Mouse (Mus musculus): ENCODE results near the gene Capzb. TPM values are rescaled to one million over a fixed set of nuclear protein-coding genes. Genes with fewer than 3 reads are reported as not detected.
A peak's percentile ranks its signal among the peaks of the same experiment; 100 is the strongest.

The Capzb gene
- total RNA-seq, 2 experiments from 2014 or later = 35.6 to 94.3 TPM

- no peak for ATAC-seq (replicated peaks; ENCODE audit: low FRiP score, poor library complexity, severe bottlenecking)
Observed at GRCm38 (mm10) chr4:139256708-139257107, 64.0 kb downstream of the Capzb start.

- no peak for ATAC-seq (replicated peaks; ENCODE audit: low FRiP score, poor library complexity, severe bottlenecking)
Observed at GRCm38 (mm10) chr4:139258621-139259301, 66.1 kb downstream of the Capzb start.

DNA sequence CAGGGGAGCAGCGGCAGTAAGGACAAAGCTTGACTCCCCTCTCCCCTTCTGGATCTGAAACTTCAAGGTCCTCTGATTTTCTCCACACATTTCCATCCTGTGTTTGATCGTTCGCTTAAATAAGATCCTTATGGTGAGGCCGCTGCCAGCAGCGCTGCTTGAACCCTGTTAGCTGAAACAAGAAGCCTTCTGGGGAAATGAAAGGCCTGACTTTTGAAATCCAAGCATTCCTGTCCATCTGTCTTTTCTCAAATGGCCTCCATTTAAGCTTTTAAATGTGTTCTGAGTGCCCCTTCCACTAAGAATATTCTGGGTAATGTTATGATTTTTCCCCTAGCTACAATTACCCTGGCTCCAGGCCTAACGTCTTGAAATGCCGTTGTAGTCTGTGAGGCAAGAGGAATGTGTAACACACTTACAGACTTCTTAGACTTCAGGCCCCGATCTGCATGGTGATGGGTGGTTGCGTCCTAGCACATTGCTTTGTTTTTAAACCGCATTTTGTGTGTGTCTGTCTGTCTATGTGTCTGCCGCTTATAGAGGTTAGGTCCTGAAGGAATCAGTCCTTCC is 66.7 kb downstream of the Capzb start:
- no peak for ATAC-seq (replicated peaks; ENCODE audit: low FRiP score, poor library complexity, severe bottlenecking)

- ATAC-seq (replicated peaks; ENCODE audit: low FRiP score, poor library complexity, severe bottlenecking) = no peak
Observed at GRCm38 (mm10) chr4:139262981-139263380, 70.3 kb downstream of the Capzb start.

- no peak for ATAC-seq (replicated peaks; ENCODE audit: low FRiP score, poor library complexity, severe bottlenecking)
Observed at GRCm38 (mm10) chr4:139265783-139266499, 73.2 kb downstream of the Capzb start.

DNA sequence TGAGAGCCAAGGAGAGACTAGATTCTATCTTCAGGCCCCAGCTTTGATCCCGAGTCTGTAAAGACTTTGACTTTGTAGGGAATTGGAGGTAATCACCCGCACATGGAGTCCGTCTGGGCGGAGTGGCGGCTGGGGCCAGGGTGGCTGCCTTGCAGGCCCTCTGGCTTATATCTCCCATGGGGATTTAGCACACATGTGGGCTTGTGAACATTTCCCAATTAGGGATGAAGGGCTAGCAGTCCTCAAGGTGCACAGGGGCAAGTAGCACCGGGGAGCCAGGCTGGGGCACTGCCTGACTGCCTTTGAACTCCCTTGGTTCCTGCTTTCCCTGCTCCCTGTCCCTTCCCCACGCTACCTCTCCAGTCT is 73.8 kb downstream of the Capzb start:
- ATAC-seq (replicated peaks; ENCODE audit: low FRiP score, poor library complexity, severe bottlenecking) = no peak

- ATAC-seq (replicated peaks; ENCODE audit: low FRiP score, poor library complexity, severe bottlenecking) = no peak
Observed at GRCm38 (mm10) chr4:139267335-139267734, 74.6 kb downstream of the Capzb start.

- ATAC-seq (replicated peaks; ENCODE audit: low FRiP score, poor library complexity, severe bottlenecking) = no peak
Observed at GRCm38 (mm10) chr4:139268242-139268641, 75.5 kb downstream of the Capzb start.

DNA sequence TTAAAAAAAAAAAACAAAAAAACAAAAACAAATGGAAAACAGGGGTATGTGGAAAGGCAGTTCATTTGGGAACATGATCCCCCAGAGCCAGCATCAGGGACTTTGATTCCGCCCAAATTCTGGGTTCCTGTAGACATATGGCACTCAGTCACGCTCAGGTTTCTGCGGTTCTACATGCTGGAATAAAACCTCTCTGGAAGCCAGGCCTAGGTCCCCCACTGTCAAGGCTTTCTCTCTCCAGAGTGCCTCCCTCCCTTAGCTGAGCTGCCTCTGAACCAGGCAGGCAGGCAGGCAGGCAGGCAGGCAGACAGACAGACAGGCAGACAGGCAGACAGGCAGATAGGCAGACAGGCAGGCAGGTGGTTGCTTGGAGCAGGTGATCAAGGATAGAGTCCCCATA is 77.5 kb downstream of the Capzb start:
- ATAC-seq (replicated peaks; ENCODE audit: low FRiP score, poor library complexity, severe bottlenecking) = no peak

DNA sequence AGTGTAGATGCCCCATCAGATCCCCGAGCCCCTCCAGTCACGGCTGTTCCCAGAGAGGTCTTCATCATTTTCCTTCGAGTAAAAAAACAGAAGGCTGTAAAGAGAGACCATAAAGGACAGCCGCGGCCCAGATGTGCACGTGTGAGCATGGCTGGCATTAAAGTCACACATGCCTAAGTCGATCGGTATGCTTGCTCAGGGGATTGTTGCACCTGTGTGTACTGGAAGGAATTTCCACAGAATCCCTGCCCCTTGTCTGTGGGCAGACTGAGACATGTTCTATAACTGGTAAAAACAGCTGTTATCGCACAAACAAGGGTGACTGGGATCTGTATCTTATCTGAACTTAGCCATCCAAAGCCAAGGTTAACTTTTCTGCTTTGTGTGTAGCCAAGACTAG is 78.9 kb downstream of the Capzb start:
- ATAC-seq (replicated peaks; ENCODE audit: low FRiP score, poor library complexity, severe bottlenecking) = no peak

GRCm38 (mm10) chr4:139272951-139273680 is 80.4 kb downstream of the Capzb start:
- ATAC-seq (replicated peaks; ENCODE audit: low FRiP score, poor library complexity, severe bottlenecking) = no peak

GRCm38 (mm10) chr4:139274573-139274972 is 81.9 kb downstream of the Capzb start:
- ATAC-seq (replicated peaks; ENCODE audit: low FRiP score, poor library complexity, severe bottlenecking) = no peak

GRCm38 (mm10) chr4:139276411-139276810 is 83.7 kb downstream of the Capzb start:
- no peak for ATAC-seq (replicated peaks; ENCODE audit: low FRiP score, poor library complexity, severe bottlenecking)

DNA sequence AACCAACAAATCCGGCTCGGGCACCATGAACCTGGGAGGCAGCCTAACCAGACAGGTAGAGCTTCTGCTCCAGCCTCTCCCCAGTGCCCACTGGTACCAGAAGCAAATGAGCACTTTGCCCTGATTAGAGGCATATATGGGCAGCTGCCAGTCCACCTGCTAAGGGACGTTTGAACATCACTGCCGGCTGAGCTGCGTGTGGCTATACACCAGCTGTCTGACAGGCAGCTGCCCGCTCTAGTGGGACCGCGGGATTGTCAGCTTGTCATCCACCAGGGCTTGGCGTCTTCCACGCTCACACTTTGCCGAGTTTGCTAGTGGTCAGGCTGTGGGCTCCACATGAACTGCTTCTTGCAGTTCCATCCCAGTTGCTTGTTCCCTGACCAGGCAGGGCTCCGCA is 87.8 kb downstream of the Capzb start:
- no peak for ATAC-seq (replicated peaks; ENCODE audit: low FRiP score, poor library complexity, severe bottlenecking)

- no peak for ATAC-seq (replicated peaks; ENCODE audit: low FRiP score, poor library complexity, severe bottlenecking)
Observed at GRCm38 (mm10) chr4:139281791-139282345, 89.2 kb downstream of the Capzb start.

GRCm38 (mm10) chr4:139282955-139283417 is 90.3 kb downstream of the Capzb start:
- no peak for ATAC-seq (replicated peaks; ENCODE audit: low FRiP score, poor library complexity, severe bottlenecking)

- ATAC-seq (replicated peaks; ENCODE audit: low FRiP score, poor library complexity, severe bottlenecking) = no peak
Observed at GRCm38 (mm10) chr4:139284877-139285276, 92.2 kb downstream of the Capzb start.

DNA sequence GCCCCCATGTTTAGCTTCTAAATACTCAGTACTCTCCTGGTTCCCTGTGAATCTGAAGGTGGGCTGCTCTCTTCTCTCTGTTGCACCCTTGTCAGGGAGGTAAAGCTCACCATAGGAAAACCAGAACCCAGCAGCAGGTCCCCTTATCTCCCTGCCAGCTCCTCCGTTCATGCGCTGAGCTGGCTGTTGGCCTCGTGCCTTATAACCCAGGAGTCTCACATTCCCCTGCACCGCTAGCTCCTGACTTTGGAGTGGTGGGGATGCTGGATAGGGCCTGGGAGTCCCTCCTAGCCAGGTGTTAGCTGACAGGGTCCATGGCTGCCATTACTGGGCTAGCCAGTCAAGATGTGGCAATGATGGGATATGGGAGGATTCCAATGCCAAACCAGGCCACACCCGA is 93.5 kb downstream of the Capzb start:
- no peak for ATAC-seq (replicated peaks; ENCODE audit: low FRiP score, poor library complexity, severe bottlenecking)

DNA sequence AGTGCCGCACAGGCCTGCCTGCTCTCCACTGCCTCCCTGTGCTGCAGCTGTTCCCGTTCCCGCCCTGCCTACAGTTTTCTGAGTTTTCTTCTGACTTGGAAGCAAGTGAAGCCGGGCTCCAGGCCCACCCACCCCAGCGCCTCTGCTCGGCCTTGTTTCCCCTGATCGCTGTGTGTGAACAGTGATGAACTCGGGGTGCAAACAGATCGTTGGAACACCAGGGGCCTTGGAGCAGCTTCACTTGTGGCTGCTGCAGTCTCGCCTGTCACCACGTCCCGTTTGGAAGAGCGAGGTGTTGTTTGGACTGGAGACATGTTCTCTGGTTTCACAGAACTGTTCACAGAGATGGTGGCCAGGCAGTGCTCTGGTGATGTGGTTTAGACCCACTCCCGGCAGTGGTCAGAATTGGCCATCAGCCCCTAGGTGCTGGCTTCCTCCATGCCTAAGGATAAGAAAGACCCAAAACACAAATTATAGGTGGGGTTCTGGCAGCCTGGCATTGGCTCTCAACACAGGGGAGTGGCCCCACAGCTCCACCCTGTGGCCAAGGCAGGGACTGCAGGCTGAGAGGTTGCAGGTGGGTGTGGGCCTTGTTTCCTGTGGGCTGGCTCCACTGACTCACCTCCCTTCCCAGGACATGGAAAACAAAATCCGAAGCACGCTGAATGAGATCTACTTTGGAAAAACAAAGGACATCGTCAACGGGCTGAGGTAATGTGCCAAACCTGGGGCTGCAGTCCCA is 94.6 kb downstream of the Capzb start:
- peak; percentile 68 for ATAC-seq (replicated peaks; ENCODE audit: low FRiP score, poor library complexity, severe bottlenecking)
